Mouse (Mus musculus) liver, adult (tissue): ENCODE data around the gene Spata5.

ENCODE experiments used
- GATA4 ChIP-seq: IDR thresholded peaks from 2 replicates; pipeline ENCODE4 v1.6.1; 2014; ENCODE audit warnings: mild to moderate bottlenecking, low read length; ENCODE audit not compliant: insufficient replicate concordance

The Spata5 gene

GRCm38 (mm10) chr3:37477438-37478188, 57.9 kb downstream of the Spata5 start:
- TF ChIP-seq GATA4, result no peak

GRCm38 (mm10) chr3:37479771-37480170, 60.1 kb downstream of the Spata5 start:
- no peak for TF ChIP-seq GATA4

GRCm38 (mm10) chr3:37481295-37481694, 61.6 kb downstream of the Spata5 start:
- TF ChIP-seq GATA4, result no peak

GRCm38 (mm10) chr3:37482720-37483119, 63.0 kb downstream of the Spata5 start:
- TF ChIP-seq GATA4, result no peak

GRCm38 (mm10) chr3:37483709-37484265, 64.1 kb downstream of the Spata5 start:
- no peak for TF ChIP-seq GATA4

GRCm38 (mm10) chr3:37487639-37488038, 67.9 kb downstream of the Spata5 start:
- TF ChIP-seq GATA4, result no peak

- TF ChIP-seq GATA4, result no peak
These were observed 68.5 kb downstream of the Spata5 start for GRCm38 (mm10) chr3:37488173-37488572.

GRCm38 (mm10) chr3:37490025-37490424, 70.3 kb downstream of the Spata5 start:
- TF ChIP-seq GATA4, result no peak

- no peak for TF ChIP-seq GATA4
These were observed 81.2 kb downstream of the Spata5 start for GRCm38 (mm10) chr3:37500939-37501338.

GRCm38 (mm10) chr3:37502552-37502951, 82.9 kb downstream of the Spata5 start:
- TF ChIP-seq GATA4, result no peak

GRCm38 (mm10) chr3:37503846-37504245, 84.2 kb downstream of the Spata5 start:
- TF ChIP-seq GATA4, result no peak

GRCm38 (mm10) chr3:37510055-37511032, 90.6 kb downstream of the Spata5 start:
- no peak for TF ChIP-seq GATA4

- TF ChIP-seq GATA4, result no peak
These were observed 95.8 kb downstream of the Spata5 start for GRCm38 (mm10) chr3:37515485-37515884.

GRCm38 (mm10) chr3:37516379-37516778, 96.7 kb downstream of the Spata5 start:
- TF ChIP-seq GATA4, result no peak

GRCm38 (mm10) chr3:37518611-37519010, 98.9 kb downstream of the Spata5 start:
- no peak for TF ChIP-seq GATA4
